Mouse (Mus musculus): ENCODE measurements at regions not wholly inside any gene's neighbourhood (a gene's known extent, or its start where the extent isn't known, plus 50 kb on each side); places are given as distances from the start of the nearest gene placed in this dataset.

- TF ChIP-seq POLR2A (IDR thresholded peaks at IDR 0.05; ENCODE audit: control insufficient read depth, low read depth, low read length) (no peak), CTCF (IDR thresholded peaks at IDR 0.05; ENCODE audit: control insufficient read depth, insufficient read depth, insufficient replicate concordance, low read depth, low read length) (no peak)
- no peaks in the 10 kb centered on the region for H3K27me3 ChIP-seq (ENCODE audit: control insufficient read depth, insufficient read depth, low read length)
- H3K27ac ChIP-seq (ENCODE audit: control insufficient read depth, insufficient read depth, low read depth, low read length) = no peak overlapping the region
- no peaks in the 10 kb centered on the region for H3K4me1 ChIP-seq (ENCODE audit: control insufficient read depth, insufficient read depth, low read length)
- H3K4me3 ChIP-seq (ENCODE audit: control insufficient read depth, low read depth, low read length) = no peak overlapping the region
- H3K36me3 ChIP-seq (ENCODE audit: control insufficient read depth, insufficient read depth, low read length) = no peaks in the 10 kb centered on the region
Measured at GRCm38 (mm10) chr1:57528703-57529102, 121.8 kb upstream of the Tyw5 start.

- Histone ChIP-seq H3K4me1 (ENCODE audit: control insufficient read depth, insufficient read depth, low read length) (no peaks in the 10 kb centered on the region), H3K27me3 (ENCODE audit: control insufficient read depth, insufficient read depth, low read length) (no peaks in the 10 kb centered on the region), H3K4me3 (ENCODE audit: control insufficient read depth, low read depth, low read length) (no peak overlapping the region), H3K36me3 (ENCODE audit: control insufficient read depth, insufficient read depth, low read length) (no peaks in the 10 kb centered on the region), H3K27ac (ENCODE audit: control insufficient read depth, insufficient read depth, low read depth, low read length) (no peak overlapping the region)
- no peak for TF ChIP-seq CTCF (IDR thresholded peaks at IDR 0.05; ENCODE audit: control insufficient read depth, insufficient read depth, insufficient replicate concordance, low read depth, low read length)
- TF ChIP-seq POLR2A (IDR thresholded peaks at IDR 0.05; ENCODE audit: control insufficient read depth, low read depth, low read length) = no peak
Measured at GRCm38 (mm10) chr1:57529320-57529719, 122.4 kb upstream of the Tyw5 start.

GRCm38 (mm10) chr1:57537369-57537768 lies 130.5 kb upstream of the Tyw5 start:
- Histone ChIP-seq H3K4me3 (ENCODE audit: control insufficient read depth, low read depth, low read length) (no peak overlapping the region), H3K27me3 (ENCODE audit: control insufficient read depth, insufficient read depth, low read length) (no peaks in the 10 kb centered on the region), H3K36me3 (ENCODE audit: control insufficient read depth, insufficient read depth, low read length) (no peaks in the 10 kb centered on the region), H3K27ac (ENCODE audit: control insufficient read depth, insufficient read depth, low read depth, low read length) (no peak overlapping the region), H3K4me1 (ENCODE audit: control insufficient read depth, insufficient read depth, low read length) (no peaks in the 10 kb centered on the region)
- TF ChIP-seq POLR2A (IDR thresholded peaks at IDR 0.05; ENCODE audit: control insufficient read depth, low read depth, low read length) (no peak), CTCF (IDR thresholded peaks at IDR 0.05; ENCODE audit: control insufficient read depth, insufficient read depth, insufficient replicate concordance, low read depth, low read length) (no peak)

GRCm38 (mm10) chr1:57544684-57545083 lies 137.8 kb upstream of the Tyw5 start:
- H3K4me3 ChIP-seq (ENCODE audit: control insufficient read depth, low read depth, low read length) = no peak overlapping the region
- no peak for TF ChIP-seq CTCF (IDR thresholded peaks at IDR 0.05; ENCODE audit: control insufficient read depth, insufficient read depth, insufficient replicate concordance, low read depth, low read length)
- H3K27me3 ChIP-seq (ENCODE audit: control insufficient read depth, insufficient read depth, low read length) = no peaks in the 10 kb centered on the region
- no peak overlapping the region for H3K27ac ChIP-seq (ENCODE audit: control insufficient read depth, insufficient read depth, low read depth, low read length)
- no peaks in the 10 kb centered on the region for H3K4me1 ChIP-seq (ENCODE audit: control insufficient read depth, insufficient read depth, low read length)
- H3K36me3 ChIP-seq (ENCODE audit: control insufficient read depth, insufficient read depth, low read length) = no peaks in the 10 kb centered on the region

- Histone ChIP-seq H3K4me3 (ENCODE audit: control insufficient read depth, low read depth, low read length) (no peak overlapping the region), H3K4me1 (ENCODE audit: control insufficient read depth, insufficient read depth, low read length) (no peaks in the 10 kb centered on the region), H3K27ac (ENCODE audit: control insufficient read depth, insufficient read depth, low read depth, low read length) (no peak overlapping the region), H3K36me3 (ENCODE audit: control insufficient read depth, insufficient read depth, low read length) (no peaks in the 10 kb centered on the region), H3K27me3 (ENCODE audit: control insufficient read depth, insufficient read depth, low read length) (no peaks in the 10 kb centered on the region)
- TF ChIP-seq CTCF (IDR thresholded peaks at IDR 0.05; ENCODE audit: control insufficient read depth, insufficient read depth, insufficient replicate concordance, low read depth, low read length) (no peak), POLR2A (IDR thresholded peaks at IDR 0.05; ENCODE audit: control insufficient read depth, low read depth, low read length) (no peak)
Measured at GRCm38 (mm10) chr1:57545792-57546685, 139.1 kb upstream of the Tyw5 start.

GRCm38 (mm10) chr1:57561517-57561916 lies 154.6 kb upstream of the Tyw5 start:
- Histone ChIP-seq H3K4me1 (ENCODE audit: control insufficient read depth, insufficient read depth, low read length) (no peaks in the 10 kb centered on the region), H3K27me3 (ENCODE audit: control insufficient read depth, insufficient read depth, low read length) (no peaks in the 10 kb centered on the region), H3K27ac (ENCODE audit: control insufficient read depth, insufficient read depth, low read depth, low read length) (no peak overlapping the region), H3K4me3 (ENCODE audit: control insufficient read depth, low read depth, low read length) (no peak overlapping the region), H3K36me3 (ENCODE audit: control insufficient read depth, insufficient read depth, low read length) (no peaks in the 10 kb centered on the region)
- TF ChIP-seq CTCF (IDR thresholded peaks at IDR 0.05; ENCODE audit: control insufficient read depth, insufficient read depth, insufficient replicate concordance, low read depth, low read length) (no peak), POLR2A (IDR thresholded peaks at IDR 0.05; ENCODE audit: control insufficient read depth, low read depth, low read length) (no peak)

- H3K36me3 ChIP-seq (ENCODE audit: control insufficient read depth, insufficient read depth, low read length) = no peaks in the 10 kb centered on the region
- no peak overlapping the region for H3K4me3 ChIP-seq (ENCODE audit: control insufficient read depth, low read depth, low read length)
- H3K4me1 ChIP-seq (ENCODE audit: control insufficient read depth, insufficient read depth, low read length) = no peaks in the 10 kb centered on the region
- TF ChIP-seq POLR2A (IDR thresholded peaks at IDR 0.05; ENCODE audit: control insufficient read depth, low read depth, low read length) = no peak
- peak; percentile 13; the same call in 1 of the 2 replicates for TF ChIP-seq CTCF (IDR thresholded peaks at IDR 0.05; ENCODE audit: control insufficient read depth, insufficient read depth, insufficient replicate concordance, low read depth, low read length)
- no peak overlapping the region for H3K27ac ChIP-seq (ENCODE audit: control insufficient read depth, insufficient read depth, low read depth, low read length)
- no peaks in the 10 kb centered on the region for H3K27me3 ChIP-seq (ENCODE audit: control insufficient read depth, insufficient read depth, low read length)
Measured at GRCm38 (mm10) chr1:57564676-57565075, 157.8 kb upstream of the Tyw5 start.

All from testis, adult 2 months (tissue).